Mouse (Mus musculus) neural tube, embryonic 12.5 days (tissue): ENCODE measurements around the gene Lrrc26. TPM values are rescaled to one million over a fixed set of nuclear protein-coding genes. Genes with fewer than 3 reads are reported as not detected.

Experiments used
- ATAC-seq: fragments of 200-750 bp; cut with Nextera tagmentation; 2 replicates; pipeline ENCODE4 v1.8.0; 2017; ENCODE audit warnings: low read depth, mild to moderate bottlenecking, moderate TSS enrichment, moderate library complexity; ENCODE audit not compliant: low FRiP score
- H3K27ac ChIP-seq: fragments of 300-500 bp; sonication (generic); 2 replicates; pipeline ENCODE4 v1.5.1; 2016
- H3K27me3 ChIP-seq: fragments of 300-500 bp; sonication (generic); replicated peaks from 2 replicates; pipeline ENCODE4 v1.6.1; 2016; ENCODE audit warnings: mild to moderate bottlenecking
- H3K36me3 ChIP-seq: fragments of 300-500 bp; sonication (generic); 2 replicates; pipeline ENCODE4 v1.6.1; 2016; ENCODE audit warnings: mild to moderate bottlenecking
- H3K4me1 ChIP-seq: fragments of 300-500 bp; sonication (generic); 2 replicates; pipeline ENCODE4 v1.6.1; 2016
- H3K4me2 ChIP-seq: fragments of 300-500 bp; sonication (generic); replicated peaks from 2 replicates; pipeline ENCODE4 v1.6.1; 2016; ENCODE audit warnings: mild to moderate bottlenecking
- H3K4me3 ChIP-seq: fragments of 300-500 bp; sonication (generic); 2 replicates; pipeline ENCODE4 v1.5.1; 2016
- H3K9ac ChIP-seq: fragments of 300-500 bp; sonication (generic); 2 replicates; pipeline ENCODE4 v1.6.1; 2016; ENCODE audit warnings: mild to moderate bottlenecking
- H3K9me3 ChIP-seq: fragments of 300-500 bp; sonication (generic); 2 replicates; pipeline ENCODE4 v1.6.1; 2016; ENCODE audit warnings: mild to moderate bottlenecking
- WGBS: fragments of 180-500 bp; shearing (Covaris S2); methylation state at CpG from one replicate; pipeline ENCODE4 v1.1.7; 2016; 5-methylcytosine and 5-hydroxymethylcytosine counted together
- polyA plus RNA-seq: library from polyadenylated mRNA; unstranded; fragments of >200 nt; fragmentation: Nextera tagmentation; extraction: Ambion mirVana; gene quantifications from 2 replicates; pipeline ENCODE4 v1.2.1, GENCODE M21; 2016

Lrrc26 gene
- polyA plus RNA-seq, 1 experiment from 2014 or later, result not detected

DNA sequence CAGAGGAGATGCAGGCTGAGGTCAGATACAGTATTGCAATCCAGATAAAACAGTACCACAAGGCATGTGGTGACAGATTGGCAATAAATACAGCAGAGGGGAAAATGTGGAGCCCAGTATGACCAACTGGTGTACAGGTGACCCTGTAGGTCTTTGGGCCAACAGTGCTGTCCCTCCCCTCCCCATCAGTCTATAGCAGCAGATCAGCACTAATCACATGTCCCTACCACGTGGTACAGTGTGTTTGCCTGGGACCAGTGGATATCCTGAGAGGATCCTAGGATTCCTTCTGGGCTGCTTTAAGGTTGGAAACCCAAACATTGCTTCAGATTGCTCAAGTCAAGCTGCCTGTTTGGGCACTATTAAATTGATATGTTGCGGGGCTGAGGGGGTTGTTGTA is 43.9 kb downstream of the Lrrc26 start:
- peaks cover 17% of the 10 kb centered on the region for H3K4me1 ChIP-seq
- H3K27ac ChIP-seq, result no peak overlapping the region
- peak overlapping the region; percentile 85; the same call in 1 of the 2 replicates for H3K9ac ChIP-seq
- peak overlapping the region; percentile 95 for H3K4me2 ChIP-seq
- H3K9me3 ChIP-seq, result no peaks in the 10 kb centered on the region
- H3K36me3 ChIP-seq, result peaks cover 46% of the 10 kb centered on the region
- no peak for ATAC-seq
- peak overlapping the region; percentile 86 for H3K4me3 ChIP-seq
- WGBS, result 76% methylated on average over 2 of the region's 2 CpGs
- H3K27me3 ChIP-seq, result no peaks in the 10 kb centered on the region

DNA sequence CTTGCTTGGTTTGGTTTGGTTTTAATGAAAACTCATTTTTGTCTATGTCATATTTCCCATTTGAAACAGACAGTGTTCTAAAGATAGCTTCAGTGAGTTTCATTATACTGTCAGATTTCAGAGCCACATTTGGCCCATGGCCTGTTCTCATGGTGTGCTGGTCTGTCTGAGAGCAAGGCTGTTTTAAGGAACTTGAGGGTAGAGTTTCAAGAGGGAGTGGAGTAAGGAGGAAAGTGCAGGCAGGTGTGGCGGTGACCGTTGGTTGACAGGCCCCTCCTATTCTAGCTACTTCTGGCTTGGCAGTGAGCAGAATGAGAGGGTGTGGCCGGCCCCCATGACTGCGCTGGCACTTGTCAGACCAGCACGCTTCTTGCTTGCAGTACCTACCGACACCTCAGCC is 48.6 kb downstream of the Lrrc26 start:
- H3K9ac ChIP-seq, result no peak overlapping the region
- WGBS, result 92% methylated on average over 6 of the region's 6 CpGs
- H3K4me2 ChIP-seq, result no peak overlapping the region
- ATAC-seq, result no peak
- no peak overlapping the region for H3K4me3 ChIP-seq
- H3K36me3 ChIP-seq, result peaks cover 83% of the 10 kb centered on the region
- peaks cover 7% of the 10 kb centered on the region for H3K4me1 ChIP-seq
- H3K9me3 ChIP-seq, result no peaks in the 10 kb centered on the region
- H3K27me3 ChIP-seq, result no peaks in the 10 kb centered on the region
- H3K27ac ChIP-seq, result no peak overlapping the region

Other genes starting within 250 kb of the Lrrc26 start
- gene Nsmf, start 235.6 kb upstream of the Lrrc26 start, polyA plus RNA-seq, result 114 and 120 TPM in 2 replicates
- not detected in 2 replicates for gene Entpd8, start 209.6 kb upstream of the Lrrc26 start, polyA plus RNA-seq
- not detected in 2 replicates for gene Noxa1, start 194.8 kb upstream of the Lrrc26 start, polyA plus RNA-seq
- gene Nrarp, start 109.2 kb upstream of the Lrrc26 start, polyA plus RNA-seq, result 96.8 and 97.4 TPM in 2 replicates
- gene Tor4a, start 93.0 kb upstream of the Lrrc26 start, polyA plus RNA-seq, result 1.5 and 1.8 TPM in 2 replicates
- 104 and 106 TPM in 2 replicates for gene Nelfb, start 78.4 kb upstream of the Lrrc26 start, polyA plus RNA-seq
- gene Stpg3, start 75.3 kb upstream of the Lrrc26 start, polyA plus RNA-seq, result not detected in 2 replicates
- not detected in 2 replicates for gene Fam166a, start 71.2 kb upstream of the Lrrc26 start, polyA plus RNA-seq
- gene Tubb4b, start 65.2 kb upstream of the Lrrc26 start, polyA plus RNA-seq, result 424 and 437 TPM in 2 replicates
- gene Slc34a3, start 55.6 kb upstream of the Lrrc26 start, polyA plus RNA-seq, result not detected in 2 replicates
- gene Rnf224, start 53.1 kb upstream of the Lrrc26 start, polyA plus RNA-seq, result not detected in 2 replicates
- gene Rnf208, start 47.7 kb upstream of the Lrrc26 start, polyA plus RNA-seq, result 46.1 and 47.5 TPM in 2 replicates
- 0.30 TPM in 1 of 2 replicates, not detected in the other for gene Cysrt1, start 47.5 kb upstream of the Lrrc26 start, polyA plus RNA-seq
- 5.2 and 6.4 TPM in 2 replicates for gene AL732309.1, start 43.1 kb upstream of the Lrrc26 start, polyA plus RNA-seq
- 20.3 and 22.4 TPM in 2 replicates for gene Tmem203, start 34.5 kb upstream of the Lrrc26 start, polyA plus RNA-seq
- 14.4 and 15.2 TPM in 2 replicates for gene Tprn, start 27.3 kb upstream of the Lrrc26 start, polyA plus RNA-seq
- 201 and 204 TPM in 2 replicates for gene Ssna1, start 17.5 kb upstream of the Lrrc26 start, polyA plus RNA-seq
- gene Anapc2, start 17.4 kb upstream of the Lrrc26 start, polyA plus RNA-seq, result 142 and 144 TPM in 2 replicates
- gene Tmem210, start 1.8 kb upstream of the Lrrc26 start, polyA plus RNA-seq, result not detected in 2 replicates
- gene Grin1, start 29.3 kb downstream of the Lrrc26 start, polyA plus RNA-seq, result 8.1 and 11.3 TPM in 2 replicates
- 70.3 and 71.7 TPM in 2 replicates for gene Man1b1, start 42.4 kb downstream of the Lrrc26 start, polyA plus RNA-seq
- 21.2 and 24.5 TPM in 2 replicates for gene Dpp7, start 66.4 kb downstream of the Lrrc26 start, polyA plus RNA-seq
- 5.6 and 7.2 TPM in 2 replicates for gene Uap1l1, start 75.8 kb downstream of the Lrrc26 start, polyA plus RNA-seq
- 38.1 and 39.5 TPM in 2 replicates for gene Sapcd2, start 82.4 kb downstream of the Lrrc26 start, polyA plus RNA-seq
- gene Entpd2, start 106.0 kb downstream of the Lrrc26 start, polyA plus RNA-seq, result 0.75 and 1.5 TPM in 2 replicates
- 241 and 266 TPM in 2 replicates for gene Npdc1, start 109.4 kb downstream of the Lrrc26 start, polyA plus RNA-seq
- gene Fut7, start 133.4 kb downstream of the Lrrc26 start, polyA plus RNA-seq, result 0.09 and 0.29 TPM in 2 replicates
- gene Abca2, start 138.8 kb downstream of the Lrrc26 start, polyA plus RNA-seq, result 10.0 and 10.2 TPM in 2 replicates
- gene Clic3, start 166.9 kb downstream of the Lrrc26 start, polyA plus RNA-seq, result 1.7 and 2.3 TPM in 2 replicates
- gene Paxx, start 171.2 kb downstream of the Lrrc26 start, polyA plus RNA-seq, result 49.5 and 52.5 TPM in 2 replicates
- 1.1 and 1.4 TPM in 2 replicates for gene Ptgds, start 180.1 kb downstream of the Lrrc26 start, polyA plus RNA-seq
- gene Lcn12, start 204.0 kb downstream of the Lrrc26 start, polyA plus RNA-seq, result not detected in 2 replicates
- gene Fbxw5, start 210.8 kb downstream of the Lrrc26 start, polyA plus RNA-seq, result 107 and 118 TPM in 2 replicates
- 5.3 and 6.1 TPM in 2 replicates for gene C8g, start 211.8 kb downstream of the Lrrc26 start, polyA plus RNA-seq